Mouse (Mus musculus) limb, embryonic 15.5 days (tissue): ENCODE results near the gene Sh3bp4. TPM values are rescaled to one million over a fixed set of nuclear protein-coding genes. Genes with fewer than 3 reads are reported as not detected.
A peak's percentile ranks its signal among the peaks of the same experiment; 100 is the strongest.

Experiments used
- ATAC-seq: fragments of 200-750 bp; cut with Nextera tagmentation; 2 replicates; pipeline ENCODE4 v1.8.0; 2017; ENCODE audit warnings: low read depth, moderate TSS enrichment; ENCODE audit not compliant: insufficient number of reproducible peaks, low FRiP score, low TSS enrichment
- H3K27ac ChIP-seq: fragments of 300-500 bp; sonication (generic); 2 replicates; pipeline ENCODE4 v1.5.1; 2015; ENCODE audit warnings: moderate library complexity, mild to moderate bottlenecking, inconsistent platforms
- H3K27me3 ChIP-seq: fragments of 300-500 bp; sonication (generic); 2 replicates; pipeline ENCODE4 v1.6.1; 2015; ENCODE audit warnings: inconsistent platforms
- H3K36me3 ChIP-seq: fragments of 300-500 bp; sonication (generic); 2 replicates; pipeline ENCODE4 v1.6.1; 2015; ENCODE audit warnings: inconsistent platforms
- H3K4me1 ChIP-seq: fragments of 300-500 bp; sonication (generic); 2 replicates; pipeline ENCODE4 v1.6.1; 2015; ENCODE audit warnings: inconsistent platforms
- H3K4me2 ChIP-seq: fragments of 300-500 bp; sonication (generic); 2 replicates; pipeline ENCODE4 v1.6.1; 2015; ENCODE audit warnings: mild to moderate bottlenecking, inconsistent platforms
- H3K4me3 ChIP-seq: fragments of 300-500 bp; sonication (generic); 2 replicates; pipeline ENCODE4 v1.5.1; 2015; ENCODE audit warnings: mild to moderate bottlenecking, inconsistent platforms
- H3K9ac ChIP-seq: fragments of 300-500 bp; sonication (generic); 2 replicates; pipeline ENCODE4 v1.6.1; 2015; ENCODE audit warnings: inconsistent platforms
- H3K9me3 ChIP-seq: fragments of 300-500 bp; sonication (generic); 2 replicates; pipeline ENCODE4 v1.6.1; 2016; ENCODE audit warnings: inconsistent platforms
- WGBS: fragments of 180-500 bp; shearing (Covaris S2); methylation state at CpG from one replicate; pipeline ENCODE4 v1.1.7; 2015; 5-methylcytosine and 5-hydroxymethylcytosine counted together
- polyA plus RNA-seq: library from polyadenylated mRNA; unstranded; fragments of >200 nt; fragmentation: Nextera tagmentation; extraction: Ambion mirVana; gene quantifications from 2 replicates; pipeline ENCODE4 v1.2.1, GENCODE M21; 2015

Gene Sh3bp4
- polyA plus RNA-seq, 1 experiment from 2014 or later, result 21.6 TPM

DNA sequence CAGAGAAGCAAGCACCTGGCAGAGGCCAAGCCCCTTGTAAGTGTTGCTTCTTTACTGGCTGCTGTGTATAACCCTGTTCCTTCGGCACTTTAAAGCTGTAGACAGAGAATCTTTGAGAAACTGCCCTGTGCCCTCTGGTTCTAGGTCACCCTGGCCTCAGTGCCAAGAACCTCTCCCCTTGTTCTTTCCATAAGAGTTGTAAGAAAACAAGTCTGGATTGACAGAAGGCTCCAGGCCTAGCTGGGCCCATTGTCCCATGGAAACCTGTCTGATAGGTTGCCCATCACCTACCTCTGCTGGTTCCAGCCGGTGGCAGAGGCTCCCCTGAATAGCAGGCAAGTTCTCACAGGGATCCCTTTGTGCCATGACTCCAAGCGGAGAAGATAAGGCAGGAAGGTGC, 47.9 kb downstream of the Sh3bp4 start:
- no peak overlapping the region for H3K27ac ChIP-seq
- WGBS, result 82% methylated on average over 3 of the region's 3 CpGs
- no peak for ATAC-seq
- H3K4me2 ChIP-seq, result no peak overlapping the region
- no peaks in the 10 kb centered on the region for H3K9me3 ChIP-seq
- no peak overlapping the region for H3K9ac ChIP-seq
- no peak overlapping the region for H3K4me3 ChIP-seq
- no peaks in the 10 kb centered on the region for H3K27me3 ChIP-seq
- H3K4me1 ChIP-seq, result peaks cover 49% of the 10 kb centered on the region
- H3K36me3 ChIP-seq, result no peaks in the 10 kb centered on the region

DNA sequence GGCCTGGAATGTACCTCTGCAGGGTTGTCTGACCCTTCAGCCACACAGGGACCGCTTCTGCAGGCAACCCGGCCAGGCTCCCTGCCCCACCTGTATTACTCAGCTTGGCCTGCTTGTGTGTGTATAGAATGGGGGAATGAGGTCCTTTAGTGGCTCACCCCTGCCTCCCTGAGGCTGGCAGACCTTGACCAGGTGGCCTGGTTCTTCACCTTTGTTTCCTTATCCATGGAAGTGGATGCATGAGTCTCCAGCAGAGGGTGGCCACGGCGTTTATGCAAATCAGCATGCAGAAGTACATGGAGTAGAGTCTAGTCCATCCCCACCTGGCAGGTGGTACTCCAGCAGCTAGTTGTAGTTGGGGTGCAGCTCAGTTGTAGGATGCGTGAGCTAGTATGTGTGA, 48.6 kb downstream of the Sh3bp4 start:
- Histone ChIP-seq H3K9me3 (no peaks in the 10 kb centered on the region), H3K27ac (no peak overlapping the region), H3K36me3 (no peaks in the 10 kb centered on the region), H3K4me1 (peaks cover 56% of the 10 kb centered on the region), H3K4me2 (no peak overlapping the region), H3K4me3 (no peak overlapping the region), H3K27me3 (no peaks in the 10 kb centered on the region), H3K9ac (no peak overlapping the region)
- no peak for ATAC-seq
- WGBS, result 80% methylated on average over 5 of the region's 5 CpGs

DNA sequence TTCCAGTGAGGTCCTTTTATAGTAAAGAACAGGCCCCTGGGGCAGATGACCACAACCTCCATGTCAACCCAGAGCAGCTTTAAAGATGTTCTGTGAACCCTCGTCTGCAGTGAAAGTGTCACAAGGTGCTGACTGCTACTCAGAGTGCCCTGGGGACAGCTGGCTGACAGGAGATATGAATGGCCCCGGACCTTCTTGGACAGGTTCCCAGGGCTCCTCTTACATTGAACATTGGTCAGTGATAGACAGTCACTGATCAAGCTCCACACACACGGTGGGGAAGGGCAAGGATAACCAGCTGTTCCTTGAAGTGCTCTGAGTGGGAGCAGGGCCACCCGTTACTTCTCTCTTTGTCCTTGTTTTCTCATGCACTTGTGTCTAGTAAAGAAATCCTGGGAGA, 50.1 kb downstream of the Sh3bp4 start:
- no peaks in the 10 kb centered on the region for H3K27me3 ChIP-seq
- H3K9ac ChIP-seq, result no peak overlapping the region
- ATAC-seq, result no peak
- no peaks in the 10 kb centered on the region for H3K36me3 ChIP-seq
- no peak overlapping the region for H3K27ac ChIP-seq
- no peaks in the 10 kb centered on the region for H3K9me3 ChIP-seq
- H3K4me1 ChIP-seq, result peaks cover 66% of the 10 kb centered on the region
- no peak overlapping the region for H3K4me2 ChIP-seq
- no peak overlapping the region for H3K4me3 ChIP-seq
- WGBS, result 60% methylated on average over 4 of the region's 4 CpGs

DNA sequence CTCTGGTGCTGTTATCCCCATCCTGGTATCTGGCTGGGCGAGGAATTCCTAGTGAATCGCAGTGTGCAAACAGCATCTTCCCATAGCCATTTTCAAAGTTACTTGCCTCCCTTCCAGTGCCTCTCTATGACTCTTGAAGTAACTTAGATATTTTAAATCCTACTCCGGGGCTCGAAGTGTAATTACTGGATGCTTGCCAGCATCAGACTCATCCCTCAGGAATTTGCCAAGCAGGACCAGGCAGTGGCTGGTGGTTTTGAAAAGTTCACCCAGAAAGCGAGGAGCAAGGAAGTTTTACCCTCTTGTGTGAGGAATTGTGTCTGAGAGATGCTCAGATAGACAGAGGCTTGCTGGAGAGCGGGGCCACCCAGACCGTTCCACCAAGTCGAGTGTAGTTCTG, 51.3 kb downstream of the Sh3bp4 start:
- Histone ChIP-seq H3K27ac (no peak overlapping the region), H3K4me1 (peaks cover 64% of the 10 kb centered on the region), H3K36me3 (no peaks in the 10 kb centered on the region), H3K4me2 (no peak overlapping the region), H3K9ac (no peak overlapping the region), H3K27me3 (no peaks in the 10 kb centered on the region), H3K4me3 (no peak overlapping the region), H3K9me3 (no peaks in the 10 kb centered on the region)
- no peak for ATAC-seq
- 38% methylated on average over 8 of the region's 8 CpGs for WGBS

DNA sequence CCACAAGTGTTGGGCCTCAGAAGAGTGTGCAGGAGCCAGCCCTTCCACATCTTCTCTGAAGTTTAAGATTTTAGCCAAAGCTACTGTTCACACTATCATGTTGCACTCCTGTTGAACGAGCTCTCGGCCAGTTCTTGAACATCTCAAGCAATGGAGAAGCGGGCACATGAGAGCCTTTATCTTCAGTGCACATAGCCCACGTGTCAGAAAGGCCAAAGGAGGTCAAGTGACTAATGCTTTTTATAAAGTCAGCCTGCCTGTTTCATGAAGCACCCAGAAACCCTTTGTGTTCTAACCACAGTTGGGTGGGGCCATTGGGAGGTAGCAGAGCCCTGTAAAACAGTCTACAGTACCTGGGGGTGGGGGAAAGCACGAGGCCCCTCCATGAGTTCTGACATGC, 52.2 kb downstream of the Sh3bp4 start:
- no peaks in the 10 kb centered on the region for H3K27me3 ChIP-seq
- H3K4me3 ChIP-seq, result no peak overlapping the region
- ATAC-seq, result no peak
- 81% methylated on average over 5 of the region's 5 CpGs for WGBS
- no peaks in the 10 kb centered on the region for H3K9me3 ChIP-seq
- H3K27ac ChIP-seq, result no peak overlapping the region
- H3K36me3 ChIP-seq, result no peaks in the 10 kb centered on the region
- H3K9ac ChIP-seq, result no peak overlapping the region
- H3K4me2 ChIP-seq, result no peak overlapping the region
- peaks cover 61% of the 10 kb centered on the region for H3K4me1 ChIP-seq

DNA sequence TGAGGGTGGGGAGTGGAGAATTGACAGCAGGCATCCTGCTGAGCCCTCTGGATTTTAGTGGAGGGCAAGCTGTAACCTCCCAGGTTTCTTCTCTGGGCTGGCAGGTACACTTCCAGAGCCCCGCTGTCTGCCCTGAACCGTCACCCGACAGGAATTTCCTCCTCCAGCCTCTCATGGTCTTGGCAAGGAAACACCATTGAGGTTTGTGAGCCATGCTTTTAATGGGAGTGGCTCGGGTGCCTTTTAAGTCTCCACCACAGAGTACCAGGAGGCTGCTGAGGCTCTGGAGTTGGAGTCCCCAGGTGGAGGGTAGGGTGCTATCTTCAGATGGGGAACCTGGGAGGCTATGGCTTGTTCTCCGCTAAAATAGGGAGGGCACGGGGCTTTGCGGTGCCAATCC, 53.9 kb downstream of the Sh3bp4 start:
- no peaks in the 10 kb centered on the region for H3K36me3 ChIP-seq
- no peak overlapping the region for H3K9ac ChIP-seq
- no peak overlapping the region for H3K4me2 ChIP-seq
- H3K9me3 ChIP-seq, result no peaks in the 10 kb centered on the region
- no peak for ATAC-seq
- 59% methylated on average over 7 of the region's 7 CpGs for WGBS
- no peak overlapping the region for H3K4me3 ChIP-seq
- peaks cover 56% of the 10 kb centered on the region for H3K4me1 ChIP-seq
- peak overlapping the region; percentile 22; the same call in 1 of the 2 replicates for H3K27ac ChIP-seq
- H3K27me3 ChIP-seq, result no peaks in the 10 kb centered on the region

DNA sequence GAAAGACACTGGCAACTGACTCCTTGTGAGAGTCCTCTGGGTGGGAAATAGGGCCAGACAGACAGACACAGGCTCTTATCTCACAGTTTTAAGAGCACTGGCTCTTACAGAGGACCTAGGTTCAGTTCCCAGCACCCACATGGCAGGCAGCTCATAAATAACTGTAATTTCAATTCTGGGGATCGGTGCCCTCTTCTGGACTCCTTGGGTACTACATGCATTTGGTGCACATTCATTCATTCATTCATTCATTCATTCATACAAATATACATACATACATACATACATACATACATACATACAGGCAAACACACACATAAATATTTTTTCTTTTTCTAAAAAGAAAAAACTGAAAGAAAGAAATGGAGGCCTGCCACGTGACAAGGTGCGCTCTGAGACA, 56.9 kb downstream of the Sh3bp4 start:
- no peak overlapping the region for H3K4me3 ChIP-seq
- no peak for ATAC-seq
- H3K4me2 ChIP-seq, result no peak overlapping the region
- H3K9me3 ChIP-seq, result no peaks in the 10 kb centered on the region
- no peak overlapping the region for H3K27ac ChIP-seq
- H3K27me3 ChIP-seq, result no peaks in the 10 kb centered on the region
- peaks cover 44% of the 10 kb centered on the region for H3K4me1 ChIP-seq
- WGBS, result 96% methylated on average over 3 of the region's 3 CpGs
- no peak overlapping the region for H3K9ac ChIP-seq
- H3K36me3 ChIP-seq, result no peaks in the 10 kb centered on the region

DNA sequence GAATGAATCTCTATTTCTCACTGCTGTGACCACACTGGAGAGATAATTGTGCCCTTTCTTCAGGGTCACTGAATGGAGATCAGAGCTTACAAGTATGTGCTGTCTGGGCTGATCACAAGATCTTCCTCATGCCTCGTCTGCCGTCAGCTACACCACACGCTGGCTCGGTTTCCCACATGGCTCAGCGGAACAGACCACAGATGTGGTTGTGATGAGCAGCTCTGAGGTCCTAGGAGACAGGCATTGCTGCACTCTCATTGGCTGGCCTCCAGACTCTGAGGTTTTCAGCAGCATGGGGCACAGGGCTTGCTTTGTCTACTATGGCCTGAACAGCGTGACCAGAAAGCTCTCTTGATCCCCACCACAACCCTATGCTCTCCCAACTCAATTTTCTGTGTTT, 60.2 kb downstream of the Sh3bp4 start:
- no peak overlapping the region for H3K4me3 ChIP-seq
- no peak overlapping the region for H3K27ac ChIP-seq
- no peaks in the 10 kb centered on the region for H3K9me3 ChIP-seq
- no peaks in the 10 kb centered on the region for H3K27me3 ChIP-seq
- no peak overlapping the region for H3K4me2 ChIP-seq
- ATAC-seq, result 0 out of 2 replicates have a peak, but pooled peaks have one; percentile 17
- no peaks in the 10 kb centered on the region for H3K36me3 ChIP-seq
- H3K4me1 ChIP-seq, result peaks cover 33% of the 10 kb centered on the region
- WGBS, result 66% methylated on average over 6 of the region's 6 CpGs
- H3K9ac ChIP-seq, result no peak overlapping the region

DNA sequence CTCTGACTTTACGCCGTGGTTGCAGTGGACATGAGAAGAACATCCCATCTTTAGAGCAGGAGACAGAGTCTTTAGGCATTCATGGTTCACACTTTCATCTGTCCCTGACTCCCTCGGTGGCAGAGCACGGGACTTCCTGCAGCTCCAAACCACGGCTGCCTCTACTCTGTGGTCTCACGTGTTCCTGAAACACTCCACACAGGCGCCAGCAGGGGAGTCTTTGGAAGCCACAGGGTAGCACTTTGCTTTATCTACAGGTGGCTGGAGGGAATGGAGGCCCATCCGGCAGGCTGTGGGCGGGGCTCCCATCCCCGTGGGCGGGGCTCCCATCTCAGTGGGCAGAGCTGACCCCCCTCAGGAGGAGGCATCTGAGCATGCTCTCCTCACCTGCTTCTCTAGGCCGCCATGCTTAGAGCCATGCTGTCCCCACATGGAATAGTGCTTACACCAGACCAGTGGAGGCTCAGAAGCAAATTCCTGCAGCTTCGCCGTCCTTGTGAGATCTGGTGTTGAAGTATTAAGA, 60.9 kb downstream of the Sh3bp4 start:
- WGBS, result 77% methylated on average over 14 of the region's 14 CpGs
- Histone ChIP-seq H3K4me3 (no peak overlapping the region), H3K4me1 (peaks cover 39% of the 10 kb centered on the region), H3K27me3 (no peaks in the 10 kb centered on the region), H3K4me2 (no peak overlapping the region), H3K27ac (peak overlapping the region; percentile 33; the same call in 1 of the 2 replicates), H3K9me3 (no peaks in the 10 kb centered on the region), H3K36me3 (no peaks in the 10 kb centered on the region), H3K9ac (no peak overlapping the region)
- ATAC-seq, result no peak

DNA sequence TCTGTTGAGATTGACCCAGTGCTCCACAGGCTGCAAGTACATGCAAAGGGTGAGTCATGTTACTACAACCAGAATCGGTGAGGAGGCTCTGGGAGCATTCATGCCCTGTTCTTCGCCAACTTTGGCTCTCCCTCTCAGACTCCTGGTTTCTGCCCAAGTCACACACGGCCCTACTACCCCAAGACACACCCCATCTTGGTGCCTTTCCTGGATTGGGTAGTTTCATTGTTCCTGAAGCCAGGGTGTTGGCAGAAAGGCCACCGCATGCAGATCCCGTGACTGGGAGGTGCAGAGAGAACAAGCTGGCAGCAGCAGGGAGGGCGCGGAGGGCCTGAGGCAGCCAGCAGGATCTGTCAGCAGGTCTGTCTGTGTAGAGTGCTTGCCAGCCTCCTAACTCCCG, 61.5 kb downstream of the Sh3bp4 start:
- 74% methylated on average over 8 of the region's 8 CpGs for WGBS

DNA sequence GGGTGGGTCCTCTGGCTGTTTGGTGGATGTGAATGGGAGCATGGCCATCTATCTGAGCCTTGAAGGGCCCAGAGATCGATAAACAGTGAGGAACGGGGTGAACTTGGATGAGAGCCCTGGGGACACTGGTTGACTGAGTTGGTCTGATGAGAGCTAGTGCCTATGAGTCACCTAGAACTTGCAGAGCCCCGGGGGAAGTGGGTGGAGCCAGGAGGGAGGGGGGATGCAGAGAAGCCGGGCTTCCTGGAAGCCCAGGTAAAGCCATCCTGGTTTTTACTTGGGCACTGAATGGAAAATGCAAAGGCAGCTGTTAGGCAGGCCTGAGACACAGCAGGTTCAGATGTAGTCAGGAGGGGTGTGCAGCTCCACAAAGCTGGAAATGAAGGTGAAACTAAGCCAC, 63.1 kb downstream of the Sh3bp4 start:
- Histone ChIP-seq H3K4me2 (no peak overlapping the region), H3K9me3 (no peaks in the 10 kb centered on the region), H3K27ac (no peak overlapping the region), H3K4me3 (no peak overlapping the region), H3K36me3 (no peaks in the 10 kb centered on the region), H3K27me3 (no peaks in the 10 kb centered on the region), H3K4me1 (peaks cover 61% of the 10 kb centered on the region), H3K9ac (no peak overlapping the region)
- 62% methylated on average over 4 of the region's 4 CpGs for WGBS
- no peak for ATAC-seq

More for the DNA sequence above, 61.5 kb downstream of the Sh3bp4 start:
- H3K9me3 ChIP-seq, result no peaks in the 10 kb centered on the region
- H3K4me2 ChIP-seq, result no peak overlapping the region
- H3K27me3 ChIP-seq, result no peaks in the 10 kb centered on the region
- H3K4me1 ChIP-seq, result peaks cover 46% of the 10 kb centered on the region
- ATAC-seq, result no peak
- no peak overlapping the region for H3K9ac ChIP-seq
- no peak overlapping the region for H3K4me3 ChIP-seq
- no peaks in the 10 kb centered on the region for H3K36me3 ChIP-seq
- peak overlapping the region; percentile 33; the same call in 1 of the 2 replicates for H3K27ac ChIP-seq

DNA sequence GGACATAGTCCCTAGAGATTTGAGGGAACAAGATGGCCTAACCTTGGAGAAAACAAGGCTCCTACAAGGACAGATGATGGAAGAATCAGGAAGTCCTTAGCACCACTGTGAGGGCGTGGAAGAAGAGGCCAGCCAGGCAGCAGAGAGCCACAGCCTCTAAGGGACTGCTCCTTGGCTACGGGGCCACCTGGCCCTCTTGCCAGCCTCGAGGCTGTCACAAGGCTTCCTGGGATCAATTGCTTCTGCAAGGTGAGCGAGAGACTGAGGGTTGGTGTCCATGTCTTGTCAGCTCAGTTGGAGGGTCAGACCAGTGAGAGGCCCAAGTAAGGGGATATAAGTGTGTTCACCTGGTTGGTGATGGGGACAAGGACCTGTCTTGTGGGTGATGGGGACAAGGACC, 63.5 kb downstream of the Sh3bp4 start:
- no peak for ATAC-seq
- Histone ChIP-seq H3K4me1 (peaks cover 65% of the 10 kb centered on the region), H3K27me3 (no peaks in the 10 kb centered on the region), H3K4me3 (no peak overlapping the region), H3K4me2 (no peak overlapping the region), H3K9me3 (no peaks in the 10 kb centered on the region), H3K27ac (no peak overlapping the region), H3K36me3 (no peaks in the 10 kb centered on the region), H3K9ac (no peak overlapping the region)
- 83% methylated on average over 4 of the region's 4 CpGs for WGBS
